9 mouse cellular contexts compared by ENCODE assay signal in the genomic region with DNA sequence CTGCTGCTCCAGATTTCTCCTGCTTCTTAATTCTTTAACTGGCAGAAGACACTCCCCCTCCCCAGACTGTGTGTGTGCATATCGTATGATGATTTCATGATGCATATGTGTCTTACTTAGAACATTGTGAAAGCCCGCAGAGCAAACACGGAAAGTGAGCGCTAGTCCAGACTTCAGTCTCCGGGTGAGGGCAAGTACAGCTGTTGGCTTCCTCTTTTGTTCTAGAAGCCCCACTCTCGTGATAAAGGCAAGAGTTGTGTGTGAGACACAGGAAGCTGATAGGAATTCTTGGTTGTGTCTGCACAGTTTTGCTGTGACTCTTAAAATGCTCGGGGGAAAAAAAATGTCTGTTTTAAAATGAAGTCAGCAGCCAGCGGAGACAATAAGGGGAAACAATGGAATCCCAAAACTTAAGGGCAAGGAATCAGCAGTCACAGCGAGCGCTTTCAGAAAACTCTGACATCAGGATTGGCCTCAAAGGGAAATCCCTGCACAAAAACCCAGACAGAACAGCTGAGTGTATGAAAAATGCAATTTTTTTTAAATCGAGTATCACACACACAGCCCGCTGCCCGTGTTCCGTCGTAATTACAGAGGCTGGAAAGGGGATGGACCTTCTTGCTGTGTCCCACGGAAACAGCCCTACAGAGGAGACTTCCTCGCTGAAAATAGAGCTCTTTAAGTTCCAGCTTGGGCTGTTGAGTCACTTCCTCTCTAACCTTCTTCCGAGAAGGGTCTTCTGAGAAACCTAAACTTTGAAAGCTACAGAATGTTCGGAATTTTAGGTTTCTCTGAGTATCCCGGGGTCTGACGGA.
DNase-seq lines count a peak whose midpoint lies in the region; ATAC-seq and TF ChIP-seq lines count a peak whose summit lies in the region.
"Had no signal": no experiment of that assay in that cellular context is flagged by ENCODE, and none has a peak within 500 bp of the region (broad histone marks: within the 10 kb centered on the region; RNA-seq: fewer than 3 reads in every experiment).

No protein-coding gene starts in this region.

- peaks cover 48% of the 10 kb centered on the region for H3K4me1 ChIP-seq in forebrain, embryonic 10.5 days
- H3K4me1 ChIP-seq in hindbrain, embryonic 14.5 days (replicated peaks; ENCODE audit: control insufficient read depth, insufficient read depth, low read length), result peaks cover 6% of the 10 kb centered on the region
- H3K4me1 ChIP-seq in small intestine, adult 2 months (ENCODE audit: control insufficient read depth, insufficient read depth, insufficient read length, low read length), result no peaks in the 10 kb centered on the region

- peak overlapping the region; percentile 49 for H3K9ac ChIP-seq in hindbrain, embryonic 14.5 days

- H3K36me3 ChIP-seq in forebrain, embryonic 10.5 days (replicated peaks), result no peaks in the 10 kb centered on the region
- no peaks in the 10 kb centered on the region for H3K36me3 ChIP-seq in hindbrain, embryonic 14.5 days (replicated peaks; ENCODE audit: control insufficient read depth, insufficient read depth)
- no peaks in the 10 kb centered on the region for H3K36me3 ChIP-seq in small intestine, adult 2 months (ENCODE audit: control insufficient read depth, insufficient read depth, low read length)

- no peak for TF ChIP-seq CTCF in small intestine, adult 2 months (IDR thresholded peaks at IDR 0.05; ENCODE audit: extremely low read depth, insufficient read length, insufficient replicate concordance, low read depth, low read length)

- peak overlapping the region; percentile 9; the same call in 1 of the 2 replicates for H3K4me3 ChIP-seq in forebrain, embryonic 10.5 days
- peak overlapping the region; percentile 21 for H3K4me3 ChIP-seq in hindbrain, embryonic 14.5 days (replicated peaks; ENCODE audit: low read length)
- peak overlapping the region; percentile 40 for H3K4me3 ChIP-seq in small intestine, adult 2 months (ENCODE audit: low read depth, low read length)

- peak; percentile 10 for DNase-seq in layer of hippocampus, adult 11-12 months (ENCODE audit: low spot score)
- DNase-seq in layer of hippocampus, postnatal 36 days, result no peak
- no peak for DNase-seq in forebrain, embryonic 10.5 days (ENCODE audit: extremely low spot score, low spot score)
- peak; percentile 37 for DNase-seq in hindbrain, embryonic 14.5 days (ENCODE audit: low spot score)
- peak; percentile 18 for DNase-seq in lung, postnatal 10 days
- DNase-seq in left cerebral cortex, adult 9 months (ENCODE audit: low spot score in 2 of 2), result no peak

- H3K27me3 ChIP-seq in forebrain, embryonic 10.5 days (ENCODE audit: poor library complexity, severe bottlenecking), result no peaks in the 10 kb centered on the region
- H3K27me3 ChIP-seq in hindbrain, embryonic 14.5 days (ENCODE audit: control insufficient read depth, insufficient read depth, low read length), result no peaks in the 10 kb centered on the region
- no peaks in the 10 kb centered on the region for H3K27me3 ChIP-seq in small intestine, adult 2 months (ENCODE audit: control insufficient read depth, insufficient read depth, low read length)

- ATAC-seq in hindbrain, embryonic 14.5 days (ENCODE audit: low FRiP score), result 0 out of 2 replicates have a peak, but pooled peaks have one; percentile 24
- no peak for ATAC-seq in erythroid progenitor cell, adult 5-6 weeks (replicated peaks; ENCODE audit: low FRiP score, poor library complexity, severe bottlenecking)
- ATAC-seq: Patski had no signal

- 59% methylated on average over 21 of the region's 21 CpGs for WGBS in forebrain, embryonic 10.5 days
- 37% methylated on average over 21 of the region's 21 CpGs for WGBS in hindbrain, embryonic 14.5 days
- WGBS in small intestine, adult 2 months, result 56% methylated on average over 21 of the region's 21 CpGs

- no peak for TF ChIP-seq POLR2A in small intestine, adult 2 months (IDR thresholded peaks at IDR 0.05; ENCODE audit: low read depth, low read length)

- H3K4me2 ChIP-seq in hindbrain, embryonic 14.5 days (replicated peaks), result peak overlapping the region; percentile 46

- no peaks in the 10 kb centered on the region for H3K9me3 ChIP-seq in forebrain, embryonic 10.5 days
- no peaks in the 10 kb centered on the region for H3K9me3 ChIP-seq in hindbrain, embryonic 14.5 days (ENCODE audit: control insufficient read depth, low read length)

- peak overlapping the region; percentile 57 for H3K27ac ChIP-seq in forebrain, embryonic 10.5 days
- peak overlapping the region; percentile 47; the same call in 1 of the 2 replicates for H3K27ac ChIP-seq in hindbrain, embryonic 14.5 days
- H3K27ac ChIP-seq in small intestine, adult 2 months (ENCODE audit: insufficient read depth, low read depth, low read length), result 0 out of 2 replicates have a peak overlapping the region, but pooled peaks have one; percentile 15

Comparison
In these comparisons a context has a peak if more than half of its experiments do, and no peak if none do; other contexts are left out.
1. DNase-seq: peak in layer of hippocampus, adult 11-12 months (single experiment), hindbrain, embryonic 14.5 days (single experiment) and lung, postnatal 10 days (single experiment); none in layer of hippocampus, postnatal 36 days (0 of 2), forebrain, embryonic 10.5 days (single experiment) and left cerebral cortex, adult 9 months (0 of 2).
2. Peak in every context shown above with its lines, with median percentiles within 50 percentile points of each other: H3K27ac ChIP-seq and H3K4me3 ChIP-seq.